Mouse (Mus musculus) retina, postnatal 1 day (tissue): ENCODE data around the gene Fmnl1.

Experiments
- DNase-seq: peaks from one replicate; pipeline ENCODE4 v3.0.0-alpha.2; 2012

Gene Fmnl1

DNA sequence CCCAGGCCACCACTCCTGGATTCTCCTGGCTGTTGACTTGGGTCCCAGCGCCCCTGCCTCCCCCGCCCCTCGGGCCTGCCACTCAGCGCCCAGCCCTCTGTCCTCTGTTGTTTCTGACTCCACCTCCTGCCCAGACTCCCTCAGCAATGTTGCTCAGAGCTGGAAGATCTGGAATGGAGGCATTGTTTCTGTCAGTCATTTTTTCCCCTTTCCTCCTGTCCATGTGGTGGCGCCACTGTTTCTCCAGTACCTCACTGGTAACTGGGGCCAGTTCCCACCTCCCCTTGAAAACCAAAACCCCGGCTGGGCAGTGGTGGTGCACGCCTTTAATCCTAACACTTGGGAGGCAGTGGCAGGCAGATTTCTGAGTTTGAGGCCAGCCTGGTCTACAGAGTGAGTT is 9.5 kb upstream of the Fmnl1 start:
- peak; percentile 28 for DNase-seq

DNA sequence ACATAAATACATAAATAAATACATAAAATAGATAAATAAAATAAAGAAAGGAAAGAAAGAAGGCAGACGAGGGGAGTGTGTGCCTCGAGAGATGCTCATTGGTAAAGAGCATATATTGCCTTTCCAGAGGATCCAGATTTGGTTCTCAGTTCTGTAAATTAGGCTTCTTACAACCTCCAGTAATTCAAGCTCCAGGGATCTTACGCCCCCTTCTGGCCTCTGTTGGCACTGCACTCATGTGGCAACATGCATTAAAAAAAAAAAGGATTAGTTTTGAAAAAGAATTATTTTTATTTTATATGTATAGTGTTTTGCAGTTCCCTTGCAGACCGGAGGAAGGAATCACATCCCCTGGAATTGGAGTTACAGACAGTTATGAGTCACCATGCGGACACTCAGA is 8.8 kb upstream of the Fmnl1 start:
- DNase-seq: peak; percentile 32

DNA sequence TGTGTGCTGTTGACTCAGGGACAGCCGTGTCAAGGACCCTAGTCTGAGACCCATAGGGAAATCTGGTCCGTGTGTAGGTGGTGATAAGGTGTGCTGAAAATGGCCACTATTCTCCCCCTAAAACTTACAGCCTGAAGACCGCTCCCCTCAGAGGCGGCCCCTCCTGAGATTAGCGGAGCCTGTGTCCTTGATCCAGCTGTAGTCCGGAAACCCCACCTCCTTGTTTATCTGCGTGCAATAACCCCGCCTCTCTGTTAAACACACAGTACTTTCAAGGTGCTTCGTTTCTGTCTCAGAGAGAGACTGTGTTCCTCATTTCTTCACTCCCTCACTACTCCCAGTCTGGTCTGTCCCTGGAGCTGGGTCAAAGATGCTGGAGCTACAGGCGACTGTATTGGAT is 6.5 kb upstream of the Fmnl1 start:
- no peak for DNase-seq

DNA sequence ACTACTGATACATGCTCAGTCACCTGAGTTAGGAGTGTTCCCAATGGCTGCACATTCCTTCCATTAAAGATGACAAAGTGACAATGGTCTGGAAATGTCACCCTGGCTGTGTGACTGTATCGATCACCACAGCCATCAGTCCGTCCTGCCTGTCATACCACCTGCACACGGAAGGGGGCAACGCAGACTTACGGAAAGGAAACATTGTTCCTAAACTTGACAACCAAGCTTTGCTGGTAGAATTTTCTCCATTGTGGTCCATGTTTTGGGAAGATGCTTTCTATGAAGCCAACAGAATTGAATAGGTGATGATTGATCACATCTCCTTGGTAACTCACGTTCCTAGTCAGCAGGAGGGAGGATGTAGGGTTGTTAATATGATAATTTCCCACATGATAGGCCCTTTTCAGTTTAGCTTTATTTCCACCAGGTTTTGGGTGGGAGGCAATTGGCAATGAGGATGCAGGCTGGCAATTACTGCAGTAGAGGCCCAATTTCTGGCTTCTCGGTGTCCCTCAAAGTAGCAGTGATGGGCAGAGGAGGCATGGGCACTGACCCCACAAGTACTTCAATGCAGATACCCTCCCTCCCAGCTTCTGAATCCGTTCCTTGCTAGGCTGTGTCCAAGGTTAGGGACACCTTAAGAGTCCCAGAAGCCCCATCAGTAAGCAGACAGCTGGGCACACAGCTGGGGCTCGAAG is 2.1 kb upstream of the Fmnl1 start:
- peak; percentile 79 for DNase-seq

DNA sequence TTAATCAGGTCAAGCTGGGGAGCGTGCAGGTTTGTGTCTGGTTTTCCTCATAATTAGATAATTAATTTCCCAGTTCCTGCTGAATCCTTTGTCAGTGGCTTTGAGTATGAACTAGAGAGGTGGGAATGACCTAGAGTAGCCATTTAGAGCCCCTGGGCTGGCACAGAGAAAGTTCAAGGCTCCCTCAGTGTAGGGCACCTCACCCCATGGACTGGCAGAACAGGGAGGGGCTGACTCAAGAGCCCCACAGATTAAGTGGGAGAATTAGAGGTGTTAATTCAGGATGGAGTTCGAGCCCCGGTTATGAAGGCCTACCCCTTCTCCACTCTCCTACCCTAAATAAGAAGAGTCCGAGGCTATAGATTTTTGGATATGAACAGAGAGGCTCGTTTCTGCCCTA is 1.2 kb upstream of the Fmnl1 start:
- DNase-seq: no peak

DNA sequence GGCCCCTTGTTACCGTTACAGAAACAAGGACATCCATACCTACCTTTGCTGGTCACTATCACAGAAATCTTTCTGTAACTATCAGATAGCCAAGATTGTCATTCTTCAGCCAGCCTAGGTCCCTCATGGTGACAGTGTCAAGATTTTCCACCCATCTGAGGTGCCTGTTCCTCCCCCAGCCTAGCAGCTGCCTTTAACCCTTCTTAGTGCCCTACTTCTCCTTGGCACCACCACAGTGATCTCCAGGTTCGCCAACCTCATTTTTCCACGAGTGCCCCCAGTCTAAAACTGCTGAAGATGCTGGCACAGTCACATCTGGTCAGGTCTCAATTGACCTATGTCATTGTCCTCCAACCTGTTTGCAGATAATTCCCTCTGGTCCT is 805 bp upstream of the Fmnl1 start:
- DNase-seq: no peak

DNA sequence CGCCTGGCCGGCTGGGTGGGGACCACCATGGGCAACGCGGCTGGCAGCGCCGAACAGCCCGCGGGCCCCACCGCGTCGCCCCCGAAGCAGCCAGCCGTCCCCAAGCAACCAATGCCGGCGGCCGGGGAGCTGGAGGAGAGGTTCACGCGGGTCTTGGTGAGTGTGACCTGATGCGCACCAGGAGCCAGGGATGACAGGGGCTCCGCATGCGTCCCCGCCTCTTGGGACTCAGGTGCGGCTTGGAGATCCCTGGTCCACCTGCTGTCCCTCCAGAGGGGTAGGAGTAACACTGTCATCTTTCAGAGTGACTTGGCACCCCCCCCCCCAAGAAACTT is 346 bp downstream of the Fmnl1 start:
- DNase-seq: peak; percentile 50

DNA sequence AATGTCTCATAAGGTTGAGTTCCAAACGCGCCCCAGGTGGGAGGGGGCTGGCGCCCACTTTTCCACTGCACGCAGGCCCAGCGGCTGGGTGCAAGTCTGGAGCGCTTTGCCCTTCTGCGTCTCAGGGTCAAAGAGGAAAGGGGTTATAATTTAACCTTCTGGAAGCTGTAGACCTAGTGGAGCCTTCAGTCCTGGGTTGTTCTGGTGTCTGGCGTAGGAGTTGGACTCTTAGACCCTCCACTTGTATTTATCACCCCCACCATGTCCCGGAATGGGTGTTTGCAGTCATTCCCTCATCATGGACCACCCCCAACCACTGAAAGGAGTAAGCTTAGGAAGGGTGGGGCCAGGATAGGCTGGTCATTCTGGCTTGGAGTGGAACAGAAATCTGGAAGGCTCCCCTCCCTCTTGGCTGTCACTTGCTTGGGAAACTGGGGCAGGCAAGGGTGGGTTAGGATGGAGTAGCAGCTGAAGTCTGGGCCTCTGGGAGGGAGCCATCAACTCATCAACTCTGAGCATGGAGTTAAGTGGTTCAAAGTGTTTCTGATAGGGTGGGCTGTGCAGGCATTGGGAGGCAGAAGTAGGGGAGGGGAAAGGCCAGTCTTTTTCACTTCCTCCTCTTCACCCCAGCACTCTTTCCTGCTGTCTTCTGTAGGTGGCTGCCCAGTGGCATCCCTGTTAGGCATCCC is 940 bp downstream of the Fmnl1 start:
- DNase-seq: no peak

DNA sequence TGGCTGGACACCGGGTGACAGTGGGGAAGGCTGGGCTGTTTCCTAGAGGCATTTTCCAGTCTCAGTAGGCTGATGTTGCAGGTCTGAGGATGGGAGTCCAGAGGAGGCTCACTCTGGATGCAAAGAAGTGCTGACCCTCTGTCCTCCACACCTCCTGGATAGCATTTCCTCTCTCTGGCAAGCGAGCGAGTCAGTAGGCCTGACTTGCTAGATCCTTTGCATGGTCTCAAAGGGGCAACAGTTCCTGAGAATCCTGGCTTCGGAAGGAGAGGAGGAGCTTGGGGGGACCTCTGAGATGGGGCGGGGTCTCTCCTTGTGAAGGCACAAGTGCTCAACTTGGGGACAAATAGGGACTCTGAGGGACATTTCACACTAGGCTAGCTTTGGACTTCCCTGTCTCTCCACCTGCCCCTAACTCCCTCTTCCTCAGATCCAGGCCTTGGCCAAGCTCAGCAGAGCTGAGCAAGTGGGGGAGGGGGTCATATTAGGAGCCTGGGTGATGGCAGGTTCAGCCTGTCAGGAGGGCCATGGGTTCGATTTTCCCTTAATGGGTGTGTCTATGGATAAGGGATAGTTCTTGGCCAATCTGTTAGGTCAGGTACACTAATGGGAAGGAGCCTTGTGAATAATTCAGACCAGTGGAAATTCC is 1.6 kb downstream of the Fmnl1 start:
- DNase-seq: no peak

DNA sequence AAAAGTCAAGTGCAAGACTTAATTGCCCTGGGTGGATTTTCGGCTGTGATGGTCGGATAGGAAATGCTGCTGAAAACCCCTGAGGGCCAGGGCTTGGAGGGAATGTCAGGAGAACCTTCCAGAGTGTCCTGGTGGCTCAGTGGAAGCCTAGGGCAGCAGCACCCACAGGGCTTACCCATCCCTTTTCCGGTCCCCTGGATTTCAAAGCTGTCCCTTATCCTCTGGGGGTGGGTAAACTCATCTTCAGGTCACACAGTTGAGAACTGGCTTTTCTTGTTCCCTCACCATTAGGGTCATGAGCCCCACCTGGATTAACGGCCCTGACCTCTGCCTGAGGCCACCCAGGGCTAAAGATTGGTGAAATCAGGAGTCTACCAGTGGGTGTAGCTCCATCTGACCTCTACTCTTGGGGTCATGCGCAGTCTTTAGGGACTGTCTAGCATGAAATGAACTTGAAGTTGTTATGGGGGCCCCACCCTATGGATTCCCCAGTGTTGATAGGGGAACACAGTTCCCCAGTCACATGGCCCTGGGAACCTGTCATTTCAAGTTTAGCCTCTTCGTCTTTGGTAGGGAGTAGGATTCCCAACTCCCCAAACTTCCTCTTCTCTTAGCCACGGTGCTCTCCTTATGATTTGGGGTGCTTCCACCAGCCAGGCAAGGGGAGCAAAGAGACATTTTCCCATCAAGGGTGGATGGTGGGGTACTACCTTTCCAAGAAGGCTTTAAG is 2.3 kb downstream of the Fmnl1 start:
- no peak for DNase-seq

DNA sequence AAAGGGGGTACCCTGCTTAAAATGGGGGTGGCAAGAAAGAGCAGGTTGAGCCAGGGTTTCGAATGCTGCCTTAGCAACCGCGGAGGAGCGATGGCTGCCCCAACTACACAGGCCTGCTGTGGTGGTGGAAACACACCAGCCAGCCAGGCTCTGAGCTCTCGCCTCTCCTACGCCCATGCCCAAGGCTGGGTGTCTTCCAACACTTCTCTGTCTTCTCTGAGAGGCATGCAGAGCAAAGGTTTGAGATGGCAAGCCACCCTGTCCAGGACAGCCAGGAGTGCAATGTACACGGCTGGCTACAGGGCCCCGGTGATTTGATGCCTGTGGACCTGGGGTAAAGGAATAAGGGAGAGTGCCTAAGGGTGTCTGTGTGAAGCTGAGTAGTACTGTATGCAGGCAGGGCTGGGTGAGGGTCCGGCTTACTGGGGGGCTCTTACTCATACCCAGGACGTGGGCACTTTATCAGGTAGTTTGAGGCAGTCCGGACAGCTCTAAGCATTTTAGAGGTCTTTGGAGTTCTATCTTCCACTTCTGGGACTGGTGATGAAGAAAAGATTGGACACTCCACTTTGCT is 3.0 kb downstream of the Fmnl1 start:
- no peak for DNase-seq

DNA sequence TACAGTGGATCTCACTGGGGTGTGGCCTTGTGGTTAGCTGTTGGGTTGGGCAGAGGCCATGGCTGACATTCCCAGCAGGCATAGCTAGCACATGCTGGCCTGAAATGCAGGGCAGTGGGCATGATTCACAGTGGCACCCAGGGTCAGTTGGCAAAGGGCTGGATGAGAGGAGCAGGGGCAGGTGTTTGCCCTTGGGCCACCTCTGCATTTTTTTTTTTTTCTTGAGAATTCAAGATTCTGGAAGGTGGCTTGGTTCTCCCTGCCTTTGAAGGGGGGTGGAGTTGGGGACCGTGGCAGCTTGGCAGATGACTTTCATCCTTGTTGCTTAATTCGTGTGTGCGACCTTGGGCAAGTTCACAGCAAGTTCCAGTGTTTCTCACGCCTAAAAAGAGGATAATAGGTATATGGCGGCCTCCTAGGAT is 3.5 kb downstream of the Fmnl1 start:
- DNase-seq: no peak

DNA sequence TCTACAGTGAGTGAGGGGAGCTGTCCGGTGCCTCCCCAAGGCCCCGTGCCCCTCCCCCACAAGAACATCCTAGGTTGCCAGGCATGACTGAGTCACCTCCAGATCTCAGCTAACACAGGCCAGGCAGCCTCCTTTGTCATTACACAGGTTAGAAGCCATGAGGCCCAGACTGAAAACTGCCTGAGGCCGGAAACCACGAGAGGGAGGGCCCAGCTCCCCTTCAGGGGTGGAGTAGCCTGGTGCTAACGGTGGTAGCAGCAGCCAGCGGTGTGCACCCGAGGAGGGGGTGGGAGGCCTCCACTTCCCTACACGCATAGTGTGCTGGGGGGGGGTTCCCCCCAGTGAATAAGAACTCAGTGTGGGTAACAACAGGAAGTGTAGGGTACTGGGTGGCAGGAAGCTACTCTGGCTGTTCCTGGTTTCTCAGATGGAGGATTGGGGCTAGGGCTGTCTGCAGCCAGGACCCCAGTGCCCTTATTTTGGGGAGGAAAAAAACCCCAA is 4.0 kb downstream of the Fmnl1 start:
- no peak for DNase-seq

DNA sequence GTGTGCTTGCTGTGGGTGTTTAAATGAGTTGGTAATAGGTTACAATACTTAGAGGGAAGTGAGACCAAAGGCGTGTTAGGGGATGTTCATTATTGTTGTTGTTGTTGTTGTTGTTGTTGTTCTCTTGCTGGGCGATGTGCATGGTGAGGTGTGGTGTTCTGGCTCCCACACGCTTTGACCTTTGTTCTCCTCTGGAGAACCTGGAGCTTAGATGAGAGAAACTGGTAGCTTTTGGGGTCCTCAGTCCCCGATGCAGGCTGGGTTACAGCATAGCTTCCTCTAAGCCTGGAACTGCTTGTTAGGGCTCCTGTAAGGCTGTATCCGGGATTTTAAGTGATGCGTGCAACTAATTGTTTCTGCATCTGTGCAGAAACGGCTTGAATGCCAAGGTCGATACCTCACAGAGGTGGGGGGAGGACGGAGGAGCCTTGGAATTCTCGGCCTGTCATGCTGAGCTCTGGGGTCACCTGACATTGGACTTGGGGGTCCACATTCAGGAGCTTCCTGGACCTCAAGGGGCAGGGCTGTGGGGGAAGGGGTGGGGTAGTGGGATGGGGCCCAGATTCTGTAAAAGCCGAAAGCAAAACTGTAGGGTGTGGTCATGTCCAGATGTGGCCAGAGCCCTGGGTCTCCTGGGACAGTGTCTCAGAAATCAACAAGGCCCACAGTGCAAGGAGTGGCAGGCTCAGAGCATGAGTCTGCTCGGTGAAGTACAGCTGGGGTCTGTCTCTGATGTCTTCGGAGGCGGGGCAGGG is 5.0 kb downstream of the Fmnl1 start:
- DNase-seq: no peak

DNA sequence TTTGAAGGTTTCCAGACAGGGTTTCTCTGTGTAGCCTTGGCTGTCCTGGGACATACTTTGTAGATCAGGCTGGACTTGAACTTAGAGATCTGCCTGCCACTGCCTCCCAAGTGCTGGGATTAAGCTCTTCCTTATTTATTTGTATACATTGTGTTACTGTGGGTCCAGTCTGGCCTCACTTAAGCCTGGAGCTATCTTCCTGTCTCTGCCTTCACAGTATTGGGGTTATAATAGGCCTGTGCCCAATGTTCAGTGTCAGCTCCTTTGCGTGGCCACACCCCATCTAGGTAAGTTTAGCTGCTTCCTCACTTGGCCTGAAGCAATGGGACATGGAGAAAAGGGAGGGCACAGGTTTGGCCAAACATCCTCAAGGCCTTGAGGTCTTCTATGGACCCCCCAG is 5.6 kb downstream of the Fmnl1 start:
- DNase-seq: no peak

DNA sequence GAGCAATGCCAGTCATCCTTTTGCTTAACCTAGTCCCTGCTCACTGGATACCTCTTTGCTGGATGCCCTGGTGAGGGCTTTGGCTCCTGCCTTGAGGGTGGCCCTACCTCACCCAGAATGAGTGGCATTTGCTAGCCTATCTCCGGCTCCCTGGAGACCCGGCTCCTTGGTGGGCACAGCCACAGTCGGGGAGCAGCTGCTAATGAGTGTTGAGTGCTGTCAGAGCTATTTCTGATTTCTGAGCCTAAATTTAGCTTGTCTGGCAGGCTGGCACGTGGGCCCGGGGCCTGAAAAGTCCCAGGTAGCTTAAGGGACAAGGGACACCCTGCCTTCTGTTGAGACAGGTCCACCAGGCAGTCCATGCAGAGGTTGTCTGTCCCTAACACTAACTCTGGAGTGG is 6.3 kb downstream of the Fmnl1 start:
- DNase-seq: no peak

DNA sequence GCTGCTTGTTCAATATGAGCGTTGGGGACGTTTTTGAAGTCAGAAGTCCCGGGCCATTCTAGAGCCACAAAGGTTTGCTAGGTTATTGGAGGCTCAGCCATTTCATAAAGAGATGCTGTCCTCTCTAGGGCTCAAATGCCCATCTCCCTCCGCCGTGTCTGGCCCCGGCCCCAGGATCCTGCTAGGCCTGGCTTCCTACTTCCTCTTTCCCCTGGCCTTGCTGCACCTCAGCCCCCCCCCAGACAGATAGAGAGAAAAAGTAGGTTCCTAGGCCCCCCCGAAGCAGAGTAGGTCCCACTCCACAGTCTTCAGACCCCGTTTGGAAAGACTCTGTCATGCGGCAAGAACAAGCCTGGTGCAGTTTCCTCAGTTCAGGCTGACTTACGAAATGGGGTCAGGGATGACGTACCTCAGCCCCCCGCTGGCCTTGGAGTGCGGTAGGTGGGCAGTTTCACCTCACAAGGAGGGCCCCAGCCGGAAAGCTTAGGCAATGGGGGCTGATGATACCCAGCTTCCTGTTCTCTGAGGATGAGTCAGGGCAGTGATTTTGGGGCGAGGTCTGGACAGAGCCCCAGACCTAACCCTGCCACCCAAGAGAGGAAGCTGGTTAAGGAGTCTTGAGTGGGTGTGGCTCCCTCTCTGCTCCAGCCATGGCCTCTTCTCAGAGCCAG is 7.0 kb downstream of the Fmnl1 start:
- no peak for DNase-seq

DNA sequence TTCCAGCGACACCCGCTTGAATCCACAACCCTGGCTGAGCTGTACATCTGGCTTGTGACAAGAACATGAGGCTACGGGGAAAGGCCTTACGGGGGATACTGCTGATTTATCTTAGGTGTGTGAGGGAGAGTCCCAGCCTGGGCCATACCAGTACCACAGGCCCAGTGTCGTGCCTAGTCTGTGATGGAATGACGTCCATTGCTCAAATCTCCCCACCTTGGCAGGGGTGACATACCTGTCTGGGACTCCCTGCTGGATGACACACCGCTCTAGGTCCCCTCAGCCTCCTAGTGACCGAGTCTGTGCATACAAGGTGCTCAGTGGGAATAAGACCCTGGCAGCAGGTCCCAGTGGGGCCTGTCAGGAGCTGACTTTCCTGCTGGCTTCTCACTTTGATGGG is 7.8 kb downstream of the Fmnl1 start:
- no peak for DNase-seq

DNA sequence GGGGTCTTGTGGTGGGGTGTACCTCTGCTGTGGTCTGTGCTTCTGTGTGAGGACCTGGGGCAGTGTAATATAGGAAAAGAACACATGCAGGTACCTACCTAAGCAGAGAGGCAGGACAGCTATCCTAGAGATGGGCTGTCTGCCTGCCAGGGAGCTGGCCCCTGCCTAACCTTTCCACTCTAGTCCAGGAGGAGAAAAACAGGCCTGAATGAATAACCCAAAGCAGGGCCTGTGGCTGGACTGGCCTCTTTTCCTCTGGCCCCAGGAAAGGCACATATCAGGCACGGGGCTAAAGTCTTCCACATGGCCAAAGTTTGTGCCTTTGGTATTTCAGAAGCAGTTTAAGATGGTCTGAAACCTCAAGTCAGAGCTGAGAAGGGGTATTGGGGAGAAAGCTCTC is 9.5 kb downstream of the Fmnl1 start:
- DNase-seq: no peak

DNA sequence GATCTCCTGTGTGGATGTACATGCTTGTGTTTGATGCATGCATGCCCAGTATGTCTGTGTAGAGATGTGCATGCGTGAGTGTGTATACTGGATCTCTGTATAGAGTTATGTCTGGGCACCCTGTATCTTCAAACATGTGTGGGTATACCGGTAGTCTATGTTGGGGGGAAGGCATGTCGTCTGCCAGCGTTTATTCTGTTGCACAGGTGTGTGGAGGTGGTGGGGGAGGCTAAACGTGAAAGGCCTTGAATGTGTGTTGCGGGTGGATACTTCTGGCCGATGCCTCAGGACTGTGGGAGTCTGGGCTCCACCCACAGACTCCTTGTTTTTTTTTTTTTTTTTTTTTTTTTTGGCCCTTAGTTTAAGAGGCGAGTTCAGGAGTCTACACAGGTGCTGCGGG is 10.4 kb downstream of the Fmnl1 start:
- no peak for DNase-seq

DNA sequence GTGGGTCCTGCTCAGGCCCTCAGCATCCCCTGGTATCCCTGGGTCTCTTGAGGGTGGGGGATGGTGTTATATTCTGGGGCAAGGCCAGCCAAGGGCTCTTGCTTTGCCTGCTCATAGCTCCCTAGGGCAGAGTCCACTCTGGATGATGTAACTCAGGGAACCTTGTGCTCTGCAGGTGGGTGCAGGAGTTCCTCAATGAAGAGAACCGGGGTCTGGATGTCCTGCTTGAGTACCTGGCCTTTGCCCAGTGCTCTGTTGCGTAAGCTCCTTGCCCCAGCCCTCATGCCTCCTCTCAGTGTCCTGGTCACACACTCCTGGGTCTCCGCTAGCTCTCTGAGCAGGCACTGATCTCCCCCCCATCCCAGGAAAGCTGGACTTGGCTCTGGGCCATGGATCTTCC is 11.0 kb downstream of the Fmnl1 start:
- DNase-seq: no peak

DNA sequence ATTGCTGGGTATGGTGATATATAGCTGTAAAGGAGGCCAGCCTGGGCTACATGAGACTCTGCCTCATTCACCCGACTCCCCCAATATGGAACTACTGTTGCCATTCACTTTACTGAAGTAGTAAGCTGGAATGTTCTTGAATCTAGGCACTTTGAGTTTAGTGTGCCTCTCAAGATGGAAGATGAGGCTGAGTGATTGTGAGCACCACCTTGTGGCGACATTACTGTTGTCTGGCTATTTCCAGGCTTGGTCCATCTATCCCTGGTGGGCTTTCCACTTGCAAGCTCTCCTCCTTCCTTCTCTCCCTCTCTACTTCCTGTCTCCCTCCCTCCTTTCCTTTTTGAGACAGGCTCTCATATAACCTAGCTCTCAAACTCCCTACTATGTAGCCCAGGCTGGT is 14.0 kb downstream of the Fmnl1 start:
- peak; percentile 73 for DNase-seq
